Mouse (Mus musculus) left cerebral cortex, postnatal 36 days (tissue): ENCODE results near the gene Chd4. TPM values are rescaled to one million over a fixed set of nuclear protein-coding genes. Genes with fewer than 3 reads are reported as not detected.
A peak's percentile ranks its signal among the peaks of the same experiment; 100 is the strongest.
"Not testable (repeated sequence)": the region's sequence is repeated elsewhere in the genome, so short reads cannot be mapped to it uniquely, and the experiment has no call there.

Experiments
- DNase-seq, 2 experiments: peaks; one replicate each; pipeline ENCODE4 v3.0.0; 2021 to 2022; ENCODE audit warnings: low spot score in 2 of 2, mixed read lengths in 1 of 2
- intact Hi-C: fragments of 180-260 bp; cut with DNase I; formaldehyde crosslinking; loops from one replicate; pipeline ENCODE4 v1.15.1; 2025
- total RNA-seq, 2 experiments: library from RNA; stranded (reverse); gene quantifications; 2 replicates each; pipeline ENCODE4 v1.2.3; 2021

Gene Chd4
- total RNA-seq = 100 to 1,000 TPM; 153 to 166 TPM

- intact Hi-C loops = loop anchor here (5.0 kb wide), 1 partner anchor 72 kb away; the partner anchor contains the start of gene Gapdh
Observed at GRCm38 (mm10) chr6:125095391-125096278, at the start of gene Chd4. Chd4 (plus strand) TSS chr6:125095981.

GRCm38 (mm10) chr6:125046691-125047090 lies 49.1 kb upstream of the Chd4 start:
- intact Hi-C loops = loop anchor here (2.0 kb wide), 1 partner anchor 38 kb away; no protein-coding TSS in a partner anchor
- peak; percentile 57 to 70 for DNase-seq

More at GRCm38 (mm10) chr6:125095391-125096278, at the start of gene Chd4:
- peak; percentile 89 to 91 for DNase-seq

GRCm38 (mm10) chr6:125049678-125050077 lies 46.1 kb upstream of the Chd4 start, which contains the start of gene Acrbp:
Acrbp (plus strand) TSS chr6:125049689.
- DNase-seq = no peak
- intact Hi-C loops = no loop called here

GRCm38 (mm10) chr6:125051237-125051636 lies 44.5 kb upstream of the Chd4 start:
- no peak for DNase-seq
- intact Hi-C loops = no loop called here

- intact Hi-C loops = no loop called here
- no peak for DNase-seq
Observed at GRCm38 (mm10) chr6:125061493-125061892, 34.3 kb upstream of the Chd4 start.

GRCm38 (mm10) chr6:125062511-125062910 lies 33.3 kb upstream of the Chd4 start:
- intact Hi-C loops = no loop called here

GRCm38 (mm10) chr6:125063906-125064305 lies 31.9 kb upstream of the Chd4 start:
- intact Hi-C loops = no loop called here
- no peak for DNase-seq

More at GRCm38 (mm10) chr6:125062511-125062910, 33.3 kb upstream of the Chd4 start:
- DNase-seq = no peak

GRCm38 (mm10) chr6:125065223-125065622 lies 30.6 kb upstream of the Chd4 start:
- intact Hi-C loops, DNase-seq: not testable (repeated sequence)

GRCm38 (mm10) chr6:125067571-125067995 lies 28.2 kb upstream of the Chd4 start, which contains the start of gene Lpar5:
Lpar5 (plus strand) TSS chr6:125067920.
- intact Hi-C loops = no loop called here
- no peak for DNase-seq

- intact Hi-C loops = no loop called here
- no peak for DNase-seq
Observed at GRCm38 (mm10) chr6:125071170-125071895, 24.4 kb upstream of the Chd4 start.

- peak; percentile 47 to 50 for DNase-seq
- intact Hi-C loops = no loop called here
Observed at GRCm38 (mm10) chr6:125071896-125072279, 23.9 kb upstream of the Chd4 start.

GRCm38 (mm10) chr6:125073825-125074224 lies 22.0 kb upstream of the Chd4 start:
- intact Hi-C loops = no loop called here
- no peak for DNase-seq

- intact Hi-C loops = loop anchor here (5.0 to 10.0 kb wide), 3 partner anchors 77 to 227 kb away; partner anchors contain the start of genes Mlf2, P3h3 and Zfp384
Observed at GRCm38 (mm10) chr6:125081394-125081793, 14.4 kb upstream of the Chd4 start.

GRCm38 (mm10) chr6:125081797-125082560 lies 13.8 kb upstream of the Chd4 start:
- intact Hi-C loops = loop anchor here (5.0 to 10.0 kb wide), 3 partner anchors 77 to 227 kb away; partner anchors contain the start of genes Mlf2, P3h3 and Zfp384
- peak; percentile 78 to 79 for DNase-seq

More at GRCm38 (mm10) chr6:125081394-125081793, 14.4 kb upstream of the Chd4 start:
- DNase-seq = no peak

GRCm38 (mm10) chr6:125082801-125083386 lies 12.9 kb upstream of the Chd4 start:
- intact Hi-C loops = loop anchor here (5.0 to 10.0 kb wide), 3 partner anchors 78 to 228 kb away; partner anchors contain the start of genes Mlf2, P3h3 and Zfp384
- DNase-seq = no peak

GRCm38 (mm10) chr6:125084424-125084823 lies 11.4 kb upstream of the Chd4 start:
- intact Hi-C loops = loop anchor here (2.0 to 10.0 kb wide), 4 partner anchors 38 to 230 kb away; partner anchors contain the start of genes Mlf2, P3h3 and Zfp384
- DNase-seq = peak; percentile 32 to 54

GRCm38 (mm10) chr6:125087937-125088336 lies 7.8 kb upstream of the Chd4 start:
- intact Hi-C loops = loop anchor here (5.0 to 10.0 kb wide), 3 partner anchors 83 to 233 kb away; partner anchors contain the start of genes P3h3 and Zfp384
- no peak for DNase-seq

GRCm38 (mm10) chr6:125088561-125089321 lies 7.0 kb upstream of the Chd4 start:
- DNase-seq = peak; percentile 68 to 71
- intact Hi-C loops = loop anchor here (5.0 to 10.0 kb wide), 3 partner anchors 84 to 234 kb away; partner anchors contain the start of genes P3h3 and Zfp384
